Mouse (Mus musculus) myocyte (in vitro differentiated cells): ENCODE results near the gene Tuba3a.

Experiments
- POLR2A ChIP-seq: IDR thresholded peaks from one replicate; pipeline ENCODE4 v1.6.1; 2011; ENCODE audit warnings: low read depth, mild to moderate bottlenecking, control low read depth, moderate library complexity; ENCODE audit not compliant: insufficient read length
- POLR2AphosphoS2 ChIP-seq: IDR thresholded peaks from one replicate; pipeline ENCODE4 v1.6.1; 2011; ENCODE audit warnings: low read depth, control low read depth; ENCODE audit not compliant: insufficient read length

- TF ChIP-seq POLR2A (no peak), POLR2AphosphoS2 (no peak)
Measured at GRCm38 (mm10) chr6:125264219-125264618, 21.6 kb downstream of the Tuba3a start.
